Mouse (Mus musculus) testis, adult 2 months (tissue): ENCODE data around the gene Arap1. TPM values are rescaled to one million over a fixed set of nuclear protein-coding genes. Genes with fewer than 3 reads are reported as not detected.

Experiments
- H3K27ac ChIP-seq: fragments of 200-500 bp; 2 replicates; pipeline ENCODE4 v1.5.1; 2012; ENCODE audit warnings: low read depth, low read length; ENCODE audit not compliant: control insufficient read depth, insufficient read depth
- H3K27me3 ChIP-seq: fragments of 200-500 bp; 2 replicates; pipeline ENCODE4 v1.6.1; 2012; ENCODE audit warnings: mild to moderate bottlenecking, low read length, moderate library complexity; ENCODE audit not compliant: control insufficient read depth, insufficient read depth
- H3K36me3 ChIP-seq: fragments of 200-500 bp; 2 replicates; pipeline ENCODE4 v1.6.1; 2012; ENCODE audit warnings: mild to moderate bottlenecking, low read length; ENCODE audit not compliant: control insufficient read depth, insufficient read depth
- H3K4me1 ChIP-seq: fragments of 200-500 bp; 2 replicates; pipeline ENCODE4 v1.6.1; 2012; ENCODE audit warnings: low read length; ENCODE audit not compliant: control insufficient read depth, insufficient read depth
- H3K4me3 ChIP-seq: fragments of 200-500 bp; 2 replicates; pipeline ENCODE4 v1.5.1; 2012; ENCODE audit warnings: low read depth, mild to moderate bottlenecking, low read length, moderate library complexity, mixed read lengths; ENCODE audit not compliant: control insufficient read depth
- CTCF ChIP-seq: fragments of 200-500 bp; IDR thresholded peaks from 2 replicates; pipeline ENCODE4 v1.5.1; 2012; ENCODE audit warnings: low read depth, mild to moderate bottlenecking, inconsistent platforms, low read length, moderate library complexity; ENCODE audit not compliant: control insufficient read depth, insufficient read depth, insufficient replicate concordance
- POLR2A ChIP-seq: fragments of 200-500 bp; IDR thresholded peaks from 2 replicates; pipeline ENCODE4 v1.6.1; 2012; ENCODE audit warnings: low read depth, mild to moderate bottlenecking, inconsistent platforms, low read length, moderate library complexity; ENCODE audit not compliant: control insufficient read depth
- polyA plus RNA-seq: library from polyadenylated mRNA; depleted of rRNA; stranded (reverse); fragments of >200 nt; gene quantifications from 2 replicates; pipeline ENCODE4 v1.2.3, GENCODE M21; 2012

Gene Arap1
- polyA plus RNA-seq, 1 experiment: 4.9 TPM

GRCm38 (mm10) chr7:101362791-101363191 lies 14.9 kb downstream of the Arap1 start:
- Histone ChIP-seq H3K27me3 (no peaks in the 10 kb centered on the region), H3K4me3 (no peak overlapping the region), H3K36me3 (no peaks in the 10 kb centered on the region), H3K4me1 (peaks cover 2% of the 10 kb centered on the region; the same call in 1 of the 2 replicates), H3K27ac (no peak overlapping the region)
- TF ChIP-seq CTCF: no peak
- no peak for TF ChIP-seq POLR2A

- H3K36me3 ChIP-seq: no peaks in the 10 kb centered on the region
- peaks cover 2% of the 10 kb centered on the region; the same call in 1 of the 2 replicates for H3K4me1 ChIP-seq
- TF ChIP-seq CTCF (no peak), POLR2A (no peak)
- no peaks in the 10 kb centered on the region for H3K27me3 ChIP-seq
- no peak overlapping the region for H3K4me3 ChIP-seq
- H3K27ac ChIP-seq: no peak overlapping the region
Observed at GRCm38 (mm10) chr7:101363914-101364313, 16.0 kb downstream of the Arap1 start.

GRCm38 (mm10) chr7:101367901-101368852 lies 20.3 kb downstream of the Arap1 start:
- no peak overlapping the region for H3K27ac ChIP-seq
- no peak for TF ChIP-seq POLR2A
- TF ChIP-seq CTCF: no peak
- no peaks in the 10 kb centered on the region for H3K36me3 ChIP-seq
- H3K27me3 ChIP-seq: no peaks in the 10 kb centered on the region
- peaks cover 6% of the 10 kb centered on the region for H3K4me1 ChIP-seq
- H3K4me3 ChIP-seq: no peak overlapping the region

- Histone ChIP-seq H3K27me3 (no peaks in the 10 kb centered on the region), H3K36me3 (no peaks in the 10 kb centered on the region), H3K27ac (no peak overlapping the region), H3K4me3 (no peak overlapping the region), H3K4me1 (peaks cover 3% of the 10 kb centered on the region)
- TF ChIP-seq POLR2A (no peak), CTCF (no peak)
Observed at GRCm38 (mm10) chr7:101369666-101370065, 21.8 kb downstream of the Arap1 start.

GRCm38 (mm10) chr7:101373082-101373481 lies 25.2 kb downstream of the Arap1 start:
- Histone ChIP-seq H3K4me3 (no peak overlapping the region), H3K27ac (no peak overlapping the region)

GRCm38 (mm10) chr7:101374155-101374554 lies 26.3 kb downstream of the Arap1 start:
- Histone ChIP-seq H3K4me1 (peaks cover 3% of the 10 kb centered on the region), H3K27ac (no peak overlapping the region), H3K4me3 (no peak overlapping the region), H3K27me3 (no peaks in the 10 kb centered on the region), H3K36me3 (no peaks in the 10 kb centered on the region)
- no peak for TF ChIP-seq POLR2A
- no peak for TF ChIP-seq CTCF

More at GRCm38 (mm10) chr7:101373082-101373481, 25.2 kb downstream of the Arap1 start:
- TF ChIP-seq POLR2A (no peak), CTCF (no peak)
- Histone ChIP-seq H3K36me3 (no peaks in the 10 kb centered on the region), H3K4me1 (peaks cover 3% of the 10 kb centered on the region), H3K27me3 (no peaks in the 10 kb centered on the region)

GRCm38 (mm10) chr7:101376701-101377340 lies 29.0 kb downstream of the Arap1 start:
- H3K27ac ChIP-seq: no peak overlapping the region
- TF ChIP-seq POLR2A (no peak), CTCF (no peak)
- H3K4me3 ChIP-seq: no peak overlapping the region
- H3K36me3 ChIP-seq: no peaks in the 10 kb centered on the region
- peaks cover 3% of the 10 kb centered on the region for H3K4me1 ChIP-seq
- H3K27me3 ChIP-seq: no peaks in the 10 kb centered on the region
